Mouse (Mus musculus): ENCODE data around the gene Fbxo24.

GRCm38 (mm10) chr5:137649251-137649650 is 20.4 kb upstream of the Fbxo24 start:
- TF ChIP-seq CTCF (IDR thresholded peaks at IDR 0.05; ENCODE audit: low read depth, low read length) (no peak), POLR2A (IDR thresholded peaks at IDR 0.05; ENCODE audit: extremely low read depth, insufficient read depth, low read length) (no peak)
